Comparison of ENCODE assay signal across 20 mouse cellular contexts in the genomic region with DNA sequence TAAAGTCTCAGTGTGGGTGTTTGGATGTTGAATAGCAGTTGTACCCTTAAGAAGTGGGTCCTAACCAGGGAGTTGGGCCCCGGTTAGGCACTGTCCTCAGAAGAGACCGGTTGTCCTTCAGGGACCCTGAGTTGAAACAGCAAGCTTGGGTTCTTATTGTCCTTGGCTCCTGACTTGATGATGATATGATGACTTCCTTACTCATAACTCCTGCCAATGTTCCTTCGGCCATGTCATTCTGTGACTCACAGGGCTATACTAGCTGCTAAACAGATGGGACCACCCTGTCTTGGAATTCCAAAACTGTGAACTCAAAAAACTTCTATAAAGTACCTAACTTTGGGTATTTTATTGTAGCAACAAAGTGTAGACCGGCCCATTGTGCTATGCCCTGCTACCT. TPM values are rescaled to one million over a fixed set of nuclear protein-coding genes. Genes with fewer than 3 reads are reported as not detected.
DNase-seq lines count a peak whose midpoint lies in the region; ATAC-seq and TF ChIP-seq lines count a peak whose summit lies in the region.
"Had no signal": no experiment of that assay in that cellular context is flagged by ENCODE, and none has a peak within 500 bp of the region (broad histone marks: within the 10 kb centered on the region; RNA-seq: fewer than 3 reads in every experiment).

No protein-coding gene starts in this region.

- H3K27me3 ChIP-seq in heart, adult 2 months (ENCODE audit: control insufficient read depth, insufficient read depth, low read length): no peaks in the 10 kb centered on the region
- H3K27me3 ChIP-seq in hindbrain, postnatal 0 days (ENCODE audit: insufficient read depth, low read length): 0 out of 2 replicates have a peak, but pooled peaks cover 6% of the 10 kb centered on the region
- H3K27me3 ChIP-seq: heart, embryonic 13.5 days; intestine, embryonic 15.5 days had no signal

- H3K4me1 ChIP-seq in heart, adult 2 months (ENCODE audit: control insufficient read depth, insufficient read depth, low read length): peaks cover 3% of the 10 kb centered on the region
- no peaks in the 10 kb centered on the region for H3K4me1 ChIP-seq in hindbrain, postnatal 0 days (ENCODE audit: insufficient read depth, low read length)
- H3K4me1 ChIP-seq: embryonic facial prominence, embryonic 13.5 days had no signal

- no peak for ATAC-seq in hindbrain, postnatal 0 days
- ATAC-seq: forebrain, embryonic 13.5 days; forebrain, postnatal 0 days; intestine, embryonic 15.5 days had no signal

- DNase-seq in gastrocnemius, postnatal 25 days: peak; percentile 25
- no peak for DNase-seq in gastrocnemius, adult 2 months
- peak; percentile 43 to 44 for DNase-seq in heart, postnatal 10 days
- no peak for DNase-seq in heart, adult 2 months
- DNase-seq in 3T3-L1 (ENCODE audit: low read depth, low spot score) (peak; percentile 75), NIH3T3 (ENCODE audit: low read depth) (peak; percentile 44)
- DNase-seq in cerebellum, adult 18-20 months: no peak
- no peak for DNase-seq in hindbrain, postnatal 0 days (ENCODE audit: low spot score)
- DNase-seq: adrenal gland, postnatal 10 days; cerebellum, adult 11-12 months; cerebellum, adult 9-11 months; cerebellum, postnatal 36 days; forebrain, postnatal 0 days; kidney, adult 18-20 months had no signal

- no peak overlapping the region for H3K4me2 ChIP-seq in hindbrain, postnatal 0 days (ENCODE audit: low read depth, low read length)
- H3K4me2 ChIP-seq: embryonic facial prominence, embryonic 13.5 days; forebrain, embryonic 13.5 days; heart, embryonic 13.5 days; hindbrain, embryonic 13.5 days; intestine, embryonic 15.5 days had no signal

- H3K9ac ChIP-seq in heart, adult 2 months (ENCODE audit: low read depth, low read length): no peak overlapping the region
- no peak overlapping the region for H3K9ac ChIP-seq in hindbrain, postnatal 0 days (replicated peaks; ENCODE audit: low read length)
- H3K9ac ChIP-seq: embryonic facial prominence, embryonic 13.5 days; forebrain, embryonic 13.5 days; forebrain, postnatal 0 days; heart, embryonic 13.5 days; hindbrain, embryonic 13.5 days; intestine, embryonic 15.5 days had no signal

- no peaks in the 10 kb centered on the region; the same call in 1 of the 2 replicates for H3K36me3 ChIP-seq in heart, adult 2 months (ENCODE audit: control insufficient read depth, insufficient read depth, low read length)
- H3K36me3 ChIP-seq in hindbrain, postnatal 0 days (ENCODE audit: insufficient read depth, low read length): no peaks in the 10 kb centered on the region
- H3K36me3 ChIP-seq: embryonic facial prominence, embryonic 13.5 days; G1E; heart, embryonic 13.5 days; hindbrain, embryonic 13.5 days; intestine, embryonic 15.5 days had no signal

- H3K4me3 ChIP-seq in gastrocnemius, adult 2 months: no peak overlapping the region
- H3K4me3 ChIP-seq in heart, adult 2 months: no peak overlapping the region
- no peak overlapping the region for H3K4me3 ChIP-seq in hindbrain, postnatal 0 days (ENCODE audit: low read length)
- H3K4me3 ChIP-seq: embryonic facial prominence, embryonic 13.5 days; forebrain, embryonic 13.5 days; heart, embryonic 13.5 days; hindbrain, embryonic 13.5 days; intestine, embryonic 15.5 days had no signal

- H3K79me2 ChIP-seq in heart, adult 2 months (replicated peaks; ENCODE audit: control insufficient read depth, insufficient read depth, low read length): peaks cover 2% of the 10 kb centered on the region; the same call in 1 of the 2 replicates

- no peak overlapping the region; the same call in 1 of the 2 replicates for H3K27ac ChIP-seq in gastrocnemius, adult 2 months
- no peak overlapping the region for H3K27ac ChIP-seq in heart, adult 2 months
- H3K27ac ChIP-seq in hindbrain, postnatal 0 days: no peak overlapping the region
- H3K27ac ChIP-seq: embryonic facial prominence, embryonic 13.5 days; forebrain, embryonic 13.5 days; heart, embryonic 13.5 days; hindbrain, embryonic 13.5 days; intestine, embryonic 15.5 days had no signal

- H3K9me3 ChIP-seq in hindbrain, postnatal 0 days (ENCODE audit: low read length): no peaks in the 10 kb centered on the region
- H3K9me3 ChIP-seq: embryonic facial prominence, embryonic 13.5 days; forebrain, embryonic 13.5 days; hindbrain, embryonic 13.5 days; intestine, embryonic 15.5 days had no signal

- TF ChIP-seq EP300 in heart, adult 2 months (IDR thresholded peaks at IDR 0.05; ENCODE audit: insufficient read depth, low read depth, low read length): no peak

- TF ChIP-seq CTCF in gastrocnemius, adult 2 months (IDR thresholded peaks at IDR 0.05): no peak
- TF ChIP-seq CTCF in heart, adult 2 months (IDR thresholded peaks at IDR 0.05): no peak
- TF ChIP-seq CTCF in hindbrain, postnatal 0 days (IDR thresholded peaks at IDR 0.05; ENCODE audit: low read depth): no peak

- intact Hi-C loops in gastrocnemius, adult 2 months (cut with DNase I): no loop called here
- intact Hi-C loops in heart, postnatal 10 days (cut with DNase I): no loop called here
- intact Hi-C loops in heart, adult 2 months (cut with DNase I): no loop called here

- WGBS in heart, adult 2 months: 60% methylated on average over 4 of the region's 4 CpGs
- 94% methylated on average over 4 of the region's 4 CpGs for whole genome bisulfite sequencing in hindbrain, postnatal 0 days

- TF ChIP-seq POLR2A in heart, adult 2 months (IDR thresholded peaks at IDR 0.05; ENCODE audit: insufficient read depth, low read depth, low read length): no peak

RNA-seq across cellular contexts. Expression of gene Syk, which starts 4.8 kb away (rescaled TPM):
- total RNA-seq in gastrocnemius, postnatal 25 days (2021): 1 to 10 TPM; 2.8 to 3.0 TPM
- 1 to 10 TPM; 1.9 to 2.2 TPM for total RNA-seq in gastrocnemius, adult 2 months (2021)
- total RNA-seq in heart, postnatal 10 days (2021): 10 to 100 TPM; 17.6 to 22.0 TPM
- 10 to 100 TPM; 16.0 to 17.6 TPM for total RNA-seq in heart, adult 2 months (2021)
- polyA plus RNA-seq in heart, adult 2 months (2012; rRNA removed): 14.0 and 19.7 TPM in 2 replicates
- total RNA-seq in hindbrain, postnatal 0 days (2014; rRNA removed): 1.8 and 2.7 TPM in 2 replicates
- polyA plus RNA-seq in hindbrain, postnatal 0 days (2015; fragmentation: Nextera tagmentation; extraction: Ambion mirVana): 1.1 and 1.2 TPM in 2 replicates
- polyA plus RNA-seq: G1E had no signal

RNA-seq across cellular contexts. Expression of gene Diras2, which starts 56.7 kb away (rescaled TPM):
- total RNA-seq in gastrocnemius, postnatal 25 days (2021): under 1 TPM in 1 of 2 experiments, not detected in 1; 0.08 TPM
- total RNA-seq in gastrocnemius, adult 2 months (2021): under 1 TPM in 1 of 2 experiments, not detected in 1; 0.06 TPM
- 1 to 10 TPM in 1 of 2 experiments, under 1 TPM in 1; 0.79 to 1.4 TPM for total RNA-seq in heart, postnatal 10 days (2021)
- total RNA-seq in heart, adult 2 months (2021): under 1 TPM; 0.18 to 0.32 TPM
- polyA plus RNA-seq in heart, adult 2 months (2012; rRNA removed): 0.61 and 0.78 TPM in 2 replicates
- 64.4 and 64.5 TPM in 2 replicates for total RNA-seq in hindbrain, postnatal 0 days (2014; rRNA removed)
- 7.3 and 7.9 TPM in 2 replicates for polyA plus RNA-seq in hindbrain, postnatal 0 days (2015; fragmentation: Nextera tagmentation; extraction: Ambion mirVana)
- polyA plus RNA-seq: G1E had no signal

Comparison
In these comparisons a context has a peak if more than half of its experiments do, and no peak if none do; other contexts are left out.
1. DNase-seq: peak in gastrocnemius, postnatal 25 days (single experiment), heart, postnatal 10 days (2 of 2), 3T3-L1 (single experiment) and NIH3T3 (single experiment); none in gastrocnemius, adult 2 months (single experiment), heart, adult 2 months (0 of 2), cerebellum, adult 18-20 months (0 of 2) and hindbrain, postnatal 0 days (single experiment).
2. RNA of gene Diras2, which starts 56.7 kb away (total RNA-seq): 64.4 to 64.5 TPM in hindbrain, postnatal 0 days; 0.79 to 1.4 TPM in heart, postnatal 10 days, 0.18 to 0.32 TPM in heart, adult 2 months, 0.08 TPM in gastrocnemius, postnatal 25 days and 0.06 TPM in gastrocnemius, adult 2 months; every median in the first group is over 10 times any median in the second.